Mouse (Mus musculus): ENCODE results near the gene Cables2.
"Not testable (repeated sequence)": the region's sequence is repeated elsewhere in the genome, so short reads cannot be mapped to it uniquely, and the experiment has no call there.

Gene Cables2

DNA sequence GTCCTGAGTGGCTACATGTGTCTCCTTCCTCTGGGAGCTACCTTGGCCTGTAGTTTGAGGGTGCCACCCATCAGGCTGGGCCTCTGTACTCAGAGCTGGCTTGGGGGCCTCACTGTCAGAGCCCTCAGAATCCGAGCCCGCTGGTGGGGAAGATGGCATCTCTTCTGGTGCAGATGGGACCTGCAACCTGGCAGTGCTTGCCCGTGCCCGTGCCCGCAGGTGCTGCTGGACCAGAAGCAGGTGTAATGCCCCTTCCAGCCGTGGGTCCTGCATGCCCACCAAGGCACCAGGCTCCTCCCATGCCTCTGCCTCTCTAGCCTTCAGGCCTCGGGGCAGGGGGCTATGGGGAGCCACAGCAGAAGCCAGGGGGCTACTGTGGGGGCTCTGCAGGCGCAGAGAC lies 6.0 kb upstream of the Cables2 start:
- DNase-seq (ENCODE audit: extremely low spot score, low spot score) = no peak

DNA sequence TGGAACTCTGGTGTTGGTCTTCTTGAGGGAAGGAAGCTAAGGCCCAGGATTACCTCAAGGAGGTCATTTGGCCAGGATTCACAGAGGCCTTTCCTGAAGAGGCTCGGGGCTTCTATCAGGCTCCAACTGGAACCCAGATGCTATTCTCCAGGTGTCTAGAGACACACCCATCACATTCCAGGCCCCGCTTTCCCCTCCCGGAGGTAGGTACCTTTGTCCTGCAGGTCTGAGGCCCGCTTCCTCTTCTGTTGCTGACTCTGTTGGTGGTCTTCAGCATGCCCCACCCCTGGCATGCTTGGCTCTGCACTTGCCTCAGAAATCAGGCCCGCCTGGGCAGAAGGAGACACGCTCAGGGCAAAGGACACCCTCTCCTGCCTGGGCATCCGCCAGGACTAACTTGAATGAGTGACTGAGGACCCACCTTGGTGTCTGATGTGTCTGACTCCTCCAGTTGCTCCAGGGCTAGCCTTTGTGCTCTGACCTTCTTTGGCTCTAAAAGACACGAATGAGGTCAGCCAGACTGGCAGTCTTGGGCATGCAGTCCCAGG lies 4.6 kb upstream of the Cables2 start:
- no peak for DNase-seq (ENCODE audit: extremely low spot score, low spot score)

DNA sequence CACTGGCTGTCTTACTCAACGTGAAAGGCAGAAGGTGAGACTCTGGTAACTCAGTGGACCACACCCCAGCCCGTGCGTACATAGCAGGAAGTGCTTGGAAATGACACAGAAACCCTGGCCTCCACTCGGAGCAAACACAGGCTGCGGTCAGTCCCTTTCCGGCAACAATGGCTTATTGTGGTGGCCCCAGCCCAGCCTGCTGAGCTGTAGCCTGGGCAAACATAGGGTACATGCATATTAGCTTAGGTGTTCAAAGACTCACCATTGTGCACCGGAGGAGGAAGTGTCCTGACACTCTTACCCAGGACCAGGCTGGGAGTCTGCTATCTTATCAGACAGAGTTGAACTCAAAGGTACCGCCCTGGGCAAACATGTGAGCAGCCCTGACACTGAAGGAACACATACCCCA lies 3.6 kb upstream of the Cables2 start:
- no peak for DNase-seq (ENCODE audit: extremely low spot score, low spot score)

DNA sequence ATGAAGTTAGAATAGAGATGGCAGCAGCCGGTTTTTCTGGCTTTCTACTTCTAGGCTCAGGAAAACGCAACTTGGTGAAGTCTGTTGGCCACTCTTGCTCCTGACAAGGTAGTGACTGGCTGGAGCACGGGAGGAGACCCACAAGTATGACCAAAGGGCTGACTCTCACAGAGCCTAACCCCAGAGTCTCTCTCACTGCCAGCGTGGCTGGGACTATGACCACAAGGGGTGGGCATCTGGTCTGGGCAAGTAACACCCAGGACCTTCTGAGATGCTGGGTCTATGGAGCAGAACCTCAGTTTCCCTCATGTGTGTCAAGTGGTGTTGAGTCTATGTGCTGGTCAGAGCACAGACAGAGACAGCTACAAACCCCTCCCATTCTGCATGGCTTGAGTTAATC lies 3.1 kb upstream of the Cables2 start:
- no peak for DNase-seq (ENCODE audit: extremely low spot score, low spot score)

DNA sequence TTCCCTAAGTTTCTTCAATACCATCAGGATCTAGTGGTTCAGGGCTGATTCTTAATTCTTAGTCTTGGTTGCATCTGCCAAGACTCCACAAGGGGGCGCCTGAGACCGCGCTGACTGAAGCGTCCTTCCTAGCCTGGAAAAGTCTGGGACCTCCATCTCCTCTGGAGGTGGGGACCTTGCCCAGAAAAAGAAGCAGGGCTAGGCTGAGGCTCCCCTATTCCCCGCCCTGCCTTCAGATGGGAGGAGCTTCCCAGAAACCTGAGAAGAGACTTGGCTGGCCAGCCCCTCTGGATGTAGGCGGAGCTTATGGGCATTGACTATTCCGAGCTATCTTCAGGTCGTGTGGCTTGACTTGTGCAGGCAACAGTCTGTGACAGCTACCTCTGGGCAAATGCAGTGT lies 2.5 kb upstream of the Cables2 start:
- peak; percentile 87 for DNase-seq (ENCODE audit: extremely low spot score, low spot score)

DNA sequence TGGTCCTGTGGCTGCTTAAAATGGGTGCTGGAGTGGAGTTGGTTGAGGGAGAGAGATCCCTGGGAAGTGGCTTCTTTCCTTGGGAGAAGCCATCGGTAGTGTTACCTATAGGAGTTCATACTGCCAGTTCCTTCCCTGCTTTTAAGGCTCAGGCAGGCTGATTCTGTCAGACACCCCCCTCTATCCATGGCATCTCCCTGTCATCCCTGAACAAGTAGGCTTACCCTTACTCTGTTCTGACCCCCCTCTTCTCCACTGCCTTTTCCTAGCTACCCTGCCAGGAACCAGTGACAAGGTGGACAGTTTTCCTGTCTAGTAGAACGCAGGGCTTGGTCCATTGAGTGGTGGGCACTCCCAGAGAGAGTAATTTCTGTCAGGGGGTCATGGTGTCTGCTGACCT lies 1.2 kb upstream of the Cables2 start:
- no peak for DNase-seq (ENCODE audit: extremely low spot score, low spot score)

DNA sequence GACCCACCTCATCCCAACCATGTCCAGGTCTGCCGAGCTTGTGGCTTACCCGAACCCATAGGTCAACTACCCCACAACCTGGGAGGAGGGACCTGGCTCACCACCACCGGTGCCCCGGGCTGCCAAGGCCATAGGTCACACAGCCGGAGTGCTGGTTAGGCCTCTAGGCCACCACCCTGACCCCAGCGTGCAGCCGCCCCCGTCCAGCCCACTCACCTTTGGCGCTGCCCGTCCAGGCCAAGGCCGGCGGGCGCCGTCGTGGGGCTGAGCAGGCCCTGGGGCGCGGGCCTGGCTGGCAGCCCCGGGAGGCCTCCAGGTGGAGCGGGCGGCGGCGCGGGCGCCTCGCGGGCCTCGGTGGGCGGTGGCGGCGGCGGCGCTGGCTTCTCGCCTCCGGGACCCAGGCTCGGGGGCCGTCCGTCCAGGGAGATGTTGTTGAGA lies 393 bp downstream of the Cables2 start:
- DNase-seq (ENCODE audit: extremely low spot score, low spot score) = peak; percentile 75

DNA sequence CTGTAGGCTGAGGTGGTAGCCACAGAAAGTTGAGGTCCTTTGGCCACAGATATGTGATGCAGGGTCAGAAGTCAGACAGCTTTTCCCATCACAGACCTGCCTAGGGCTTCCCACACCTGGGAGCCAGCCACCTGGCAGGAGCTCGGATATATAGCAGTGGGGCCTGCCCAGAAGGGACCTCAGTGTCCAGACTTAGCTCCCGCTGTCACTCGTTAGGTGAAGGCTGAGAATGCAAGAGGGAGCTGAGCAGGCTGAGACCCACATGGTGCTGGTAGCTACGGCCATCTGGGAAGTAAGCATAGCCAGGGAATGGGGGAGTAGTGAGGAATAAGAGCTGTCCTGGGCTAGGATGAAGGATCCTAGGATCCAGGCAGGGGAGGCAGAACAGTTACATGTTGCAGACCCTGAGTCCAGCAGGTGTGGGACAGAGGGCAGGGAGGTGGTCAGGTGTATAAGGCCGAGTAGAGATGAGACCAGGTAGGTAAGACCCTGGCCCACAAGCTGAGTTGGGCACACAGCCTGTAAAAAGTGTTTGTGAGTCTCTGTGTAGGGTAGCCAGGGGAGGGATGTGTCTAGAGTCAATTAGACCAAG lies 1.4 kb downstream of the Cables2 start:
- DNase-seq (ENCODE audit: extremely low spot score, low spot score) = no peak

DNA sequence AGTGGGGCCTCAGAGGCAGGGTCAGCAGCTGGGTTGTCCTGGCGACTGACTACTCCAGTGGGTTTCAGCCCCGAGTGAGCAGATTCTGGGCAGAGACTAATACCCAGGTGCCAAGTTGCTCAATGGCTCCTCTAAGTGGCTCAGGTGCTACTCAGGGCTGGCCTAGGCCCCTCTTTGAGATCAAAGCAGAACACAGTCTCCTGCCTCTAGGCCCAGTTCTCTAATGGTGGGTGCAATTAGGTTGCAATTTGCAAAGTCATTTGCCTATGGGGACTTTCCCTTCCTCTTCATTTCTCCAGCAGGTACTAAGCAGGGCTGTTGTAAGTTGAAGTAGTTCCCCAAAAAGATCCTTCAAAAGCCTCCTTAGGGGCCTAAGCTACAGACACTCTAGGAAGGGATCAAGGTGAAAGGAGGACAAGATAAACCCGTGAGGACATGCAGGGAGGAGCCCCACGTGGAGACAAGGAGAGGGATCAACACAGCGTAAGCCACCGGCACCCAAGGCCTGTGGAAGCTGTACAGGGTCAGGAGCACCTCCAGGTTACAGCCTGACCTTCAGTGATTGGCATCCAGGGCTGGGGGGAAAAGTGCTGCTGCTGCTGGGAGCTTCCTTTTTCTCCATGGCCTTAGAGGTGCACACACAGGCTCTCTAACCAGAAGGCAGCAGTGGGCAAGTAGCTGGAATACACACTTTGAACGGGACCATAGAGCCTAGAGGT lies 2.6 kb downstream of the Cables2 start:
- no peak for DNase-seq (ENCODE audit: extremely low spot score, low spot score)

DNA sequence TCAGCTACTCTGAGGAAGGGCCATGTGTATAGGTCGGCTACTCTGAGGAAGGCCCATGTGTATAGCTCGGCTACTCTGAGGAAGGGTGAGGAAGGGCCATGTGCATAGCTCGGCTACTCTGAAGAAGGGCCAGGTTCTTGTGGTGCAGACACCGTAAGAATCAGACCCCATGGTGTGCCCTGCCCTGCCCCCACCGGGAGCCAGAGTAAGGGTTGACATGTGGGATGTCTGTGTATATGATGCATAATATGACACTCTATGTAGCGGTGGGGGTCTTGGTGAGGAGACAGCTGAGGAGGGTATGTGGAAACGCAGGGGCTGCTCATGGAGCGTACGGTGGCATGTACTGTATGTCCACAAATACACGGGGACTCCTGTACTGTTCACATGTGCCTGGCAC lies 4.0 kb downstream of the Cables2 start:
- DNase-seq (ENCODE audit: extremely low spot score, low spot score) = no peak

DNA sequence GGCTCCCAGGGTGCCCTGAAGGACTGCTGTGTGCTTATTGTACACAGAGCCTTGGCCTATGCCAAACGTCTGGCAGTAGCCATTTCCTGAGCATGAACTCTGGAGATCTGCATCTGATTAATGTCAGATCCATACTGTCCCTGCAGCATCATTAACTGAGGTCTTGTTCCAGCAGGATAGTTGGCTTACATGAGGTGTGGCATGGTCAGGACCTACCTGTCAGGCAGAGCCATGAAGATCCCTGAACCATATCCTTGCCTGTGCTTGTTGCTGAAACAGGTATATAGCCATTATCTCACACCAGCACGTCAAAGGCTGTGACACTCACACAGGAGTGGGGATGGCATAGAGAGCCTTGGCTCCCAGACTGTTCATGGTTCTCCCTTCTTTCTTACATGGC lies 5.3 kb downstream of the Cables2 start:
- DNase-seq (ENCODE audit: extremely low spot score, low spot score) = no peak

DNA sequence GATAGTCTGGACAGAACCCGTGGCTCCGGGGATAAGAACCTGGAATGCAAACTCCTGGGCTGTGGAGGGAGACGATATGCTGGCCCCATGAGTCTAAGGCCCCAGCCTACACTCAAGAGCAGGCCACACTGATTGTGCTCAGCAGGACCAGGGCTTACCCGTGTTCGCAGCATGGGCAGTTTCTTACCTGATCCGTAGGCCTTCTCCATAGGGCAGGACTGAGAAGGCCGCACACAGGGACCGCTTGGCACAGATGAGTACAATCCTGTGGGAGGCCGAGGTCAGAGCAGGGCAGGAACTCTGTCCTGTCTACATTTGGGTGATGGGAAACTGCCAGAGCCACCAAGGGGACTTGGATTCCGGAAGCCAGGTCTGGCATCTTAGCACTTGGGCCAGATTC lies 10.4 kb downstream of the Cables2 start:
- no peak for DNase-seq (ENCODE audit: extremely low spot score, low spot score)

DNA sequence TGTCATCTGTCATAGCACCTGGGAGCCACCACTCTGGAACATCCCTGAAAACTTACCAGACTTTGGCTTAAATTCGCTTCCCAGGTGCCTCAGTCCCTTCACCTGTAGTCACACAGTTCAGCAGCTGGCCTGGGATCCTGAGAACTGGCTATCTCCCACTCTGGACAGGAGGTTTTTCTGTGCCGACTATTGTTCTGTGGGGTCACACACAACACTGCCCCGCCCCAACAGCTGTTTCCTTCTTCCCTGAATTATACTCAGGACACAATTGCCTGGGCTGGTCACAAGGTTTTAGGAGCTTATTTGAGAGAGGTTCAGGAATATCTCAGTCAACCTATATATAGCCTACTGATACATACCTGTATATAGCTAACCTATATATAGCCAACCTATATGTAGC lies 10.9 kb downstream of the Cables2 start:
- no peak for DNase-seq (ENCODE audit: extremely low spot score, low spot score)

DNA sequence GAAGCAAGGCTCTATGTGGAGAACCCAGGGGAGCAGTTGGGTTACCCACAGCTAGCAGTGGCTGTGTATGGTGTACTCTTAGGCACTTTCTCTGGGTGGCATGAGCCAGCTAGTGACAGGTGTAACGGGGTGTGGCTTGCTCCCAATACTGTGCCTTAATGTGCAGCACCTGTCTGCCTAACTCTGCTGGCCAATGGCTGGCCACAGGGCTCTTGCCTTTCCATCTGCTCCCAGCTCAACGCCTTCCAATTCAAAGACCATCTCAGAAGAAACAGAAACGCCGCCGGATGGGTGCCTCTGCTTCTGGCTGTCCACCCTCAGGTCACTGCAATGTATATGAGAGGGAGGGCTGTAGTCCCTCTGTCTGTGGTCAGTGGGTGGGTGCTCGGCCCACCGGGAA lies 11.4 kb downstream of the Cables2 start:
- no peak for DNase-seq (ENCODE audit: extremely low spot score, low spot score)

DNA sequence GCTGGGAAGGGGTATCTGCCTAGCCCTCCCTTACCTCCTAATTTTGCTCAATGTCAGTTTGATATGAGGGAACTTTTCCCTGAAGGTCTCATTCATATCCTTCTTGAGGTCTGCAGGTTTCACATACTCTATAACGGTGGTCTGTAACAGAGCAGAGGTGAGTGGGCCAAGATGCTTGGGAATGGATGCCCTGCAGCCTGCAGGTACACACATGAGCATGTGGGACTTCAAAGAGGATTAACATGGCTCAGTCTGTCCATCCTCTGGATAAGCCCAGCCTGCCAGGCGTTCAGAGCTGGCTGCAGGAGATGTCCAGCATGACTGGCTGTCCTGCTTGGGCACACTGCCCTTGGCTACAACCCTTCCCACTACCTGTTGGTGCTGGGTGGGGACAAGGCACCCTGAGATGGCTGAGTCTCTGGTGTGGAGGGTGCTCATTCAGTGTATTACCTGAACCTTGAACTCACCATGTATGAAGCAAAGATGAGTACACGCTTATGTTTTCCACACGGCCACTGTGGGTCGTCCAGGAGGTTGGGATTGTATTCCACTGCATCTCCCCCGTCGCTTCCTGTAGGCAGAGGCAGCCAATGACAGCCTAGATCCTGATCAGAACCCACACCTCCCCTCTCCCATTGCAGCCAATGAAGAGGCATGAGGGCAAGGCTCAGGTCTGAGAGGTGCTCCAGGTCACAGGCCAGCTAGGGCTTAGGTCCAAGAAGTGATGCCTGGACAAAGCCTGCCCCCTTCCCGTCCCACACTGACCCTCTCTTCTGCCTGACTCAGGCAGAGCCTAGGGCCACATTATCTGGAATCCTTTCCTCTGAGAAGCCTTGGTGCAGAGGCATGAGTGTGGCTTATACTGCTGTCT lies 12.5 kb downstream of the Cables2 start:
- DNase-seq (ENCODE audit: extremely low spot score, low spot score) = no peak

DNA sequence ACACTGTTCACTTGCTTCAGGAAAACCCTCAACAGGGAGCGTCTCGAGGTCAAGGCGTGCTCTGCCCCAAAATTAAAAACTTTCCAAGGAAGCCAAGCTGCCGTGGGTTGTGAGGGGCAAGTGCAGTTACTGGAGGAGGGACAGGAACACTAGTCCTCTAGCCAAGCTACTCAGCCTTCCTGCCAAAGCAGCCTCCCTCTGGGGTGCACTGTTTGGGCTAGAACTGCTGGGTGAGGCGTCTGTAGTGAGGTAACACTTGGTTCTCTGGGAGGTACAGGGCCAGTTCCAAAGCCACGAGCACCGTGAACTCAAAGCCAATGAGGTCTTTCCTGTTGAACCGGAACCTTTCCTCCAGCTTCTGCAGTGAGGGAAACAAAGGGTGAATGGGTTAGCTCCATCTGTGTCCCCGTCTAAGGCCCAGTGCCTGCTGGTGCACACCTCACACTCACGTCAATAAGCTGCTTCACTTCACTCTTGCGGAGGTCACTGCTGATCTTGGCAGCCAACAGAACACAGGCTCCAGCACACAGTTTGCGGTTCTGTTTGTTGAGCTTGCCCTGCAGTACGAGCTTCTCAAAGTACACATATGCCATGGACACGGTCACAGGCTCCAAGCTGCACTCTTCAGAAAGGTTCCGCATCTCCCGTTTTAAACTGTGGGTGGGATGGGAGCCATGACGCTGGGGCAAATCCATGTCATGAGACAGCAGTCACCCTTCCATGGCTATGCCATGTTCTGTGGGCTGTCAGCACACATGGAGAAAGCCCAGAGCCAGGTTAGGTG lies 13.3 kb downstream of the Cables2 start:
- not testable (repeated sequence) for DNase-seq (ENCODE audit: extremely low spot score, low spot score)

DNA sequence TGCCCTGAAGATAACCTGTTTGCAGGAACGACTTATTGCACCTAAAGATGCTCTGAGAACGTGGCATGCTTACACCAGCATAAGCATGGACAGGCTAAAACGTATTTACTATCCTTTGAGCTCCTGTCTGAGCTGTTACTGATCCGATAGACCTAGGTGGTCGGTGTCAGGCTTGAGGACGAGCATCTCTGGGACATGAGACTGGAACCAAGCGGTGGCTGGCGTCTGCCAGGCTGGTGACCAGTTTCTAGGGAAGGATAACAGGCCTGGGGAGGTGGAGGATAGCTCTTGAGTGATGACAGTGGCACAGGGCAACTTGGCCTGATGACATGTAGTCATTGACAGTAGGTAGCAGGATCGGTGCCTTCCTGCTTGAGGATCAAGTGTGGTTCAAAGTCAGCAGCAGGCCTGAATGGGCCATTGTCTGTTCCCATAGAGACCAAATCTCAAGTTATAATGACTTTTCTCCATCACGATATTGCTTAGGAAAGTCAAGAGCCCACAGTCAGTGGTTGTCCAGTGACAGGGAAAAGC lies 14.3 kb downstream of the Cables2 start:
- DNase-seq (ENCODE audit: extremely low spot score, low spot score) = not testable (repeated sequence)

DNA sequence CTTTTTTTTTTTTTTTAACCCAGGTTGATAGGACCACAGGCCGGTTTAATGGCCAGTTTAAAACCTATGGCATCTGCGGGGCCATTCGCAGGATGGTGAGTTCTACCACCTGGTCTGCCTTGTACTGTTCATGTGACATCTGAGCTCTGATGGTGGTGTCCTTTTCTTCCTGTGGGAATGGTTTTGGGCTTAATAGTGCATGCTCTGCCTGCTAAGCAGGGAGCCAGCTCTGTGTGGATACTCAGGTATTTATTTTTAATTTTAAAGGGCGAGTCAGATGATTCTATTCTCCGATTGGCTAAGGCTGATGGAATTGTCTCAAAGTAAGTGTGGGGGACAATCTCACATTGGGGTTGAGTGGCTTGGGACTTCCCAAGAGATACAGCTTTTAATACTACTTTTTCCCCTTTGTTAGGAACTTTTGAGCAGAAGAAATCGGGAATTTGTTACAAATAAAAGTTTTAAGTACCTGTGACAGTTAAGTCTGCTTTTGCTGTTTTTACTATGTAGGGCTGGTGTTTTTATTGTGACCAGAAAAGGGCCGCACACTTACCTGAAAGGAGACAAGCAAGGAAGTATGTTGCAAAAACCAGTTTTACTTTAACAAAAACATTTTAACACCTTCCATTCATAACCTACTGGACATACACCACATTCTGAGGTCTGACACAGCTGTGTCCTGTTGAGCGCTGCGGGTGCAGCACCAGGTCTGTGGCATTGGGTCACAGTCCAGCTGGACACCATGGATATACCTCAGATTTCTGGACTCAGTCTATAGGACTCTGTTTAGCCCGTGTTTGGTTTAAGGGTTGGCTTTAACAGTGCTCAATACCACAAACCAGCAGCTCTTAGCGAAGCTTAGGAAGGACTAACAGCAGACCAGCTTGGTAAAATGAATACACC lies 15.1 kb downstream of the Cables2 start:
- no peak for DNase-seq (ENCODE audit: extremely low spot score, low spot score)

DNA sequence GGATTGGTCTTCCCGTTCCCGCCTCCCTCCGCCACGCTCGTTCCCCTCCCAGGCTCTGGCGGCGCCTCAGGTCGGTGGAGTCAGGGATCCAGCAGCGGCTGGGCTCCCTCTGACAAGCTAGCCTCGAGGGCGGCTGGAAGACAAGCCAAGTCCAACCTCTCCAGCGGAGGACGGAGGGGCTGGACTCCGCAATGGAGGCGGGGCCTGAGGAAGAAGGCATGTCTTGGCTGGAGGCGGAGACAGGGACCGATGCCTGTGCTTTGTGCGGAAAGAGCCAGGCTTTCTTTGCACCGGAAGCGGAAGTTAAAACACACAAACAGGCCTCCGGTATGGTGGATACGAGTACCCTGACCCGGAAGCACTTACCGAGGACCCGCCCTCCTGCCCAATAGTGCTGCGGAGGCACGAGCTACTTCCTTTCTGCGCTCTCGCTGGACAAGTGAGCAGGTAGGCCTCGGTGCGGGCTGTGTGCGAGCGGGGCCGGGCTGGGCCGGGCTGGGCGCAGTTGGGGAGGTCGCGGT lies 16.2 kb downstream of the Cables2 start, which contains the start of gene Rps21:
Rps21 (plus strand) TSS at position 377 of the 521 bp plus-strand sequence.
- peak; percentile 99 for DNase-seq (ENCODE audit: extremely low spot score, low spot score)

Measured in neural tube, embryonic 10.5 days (tissue).